Mouse (Mus musculus) E14TG2a.4 (cell line): ENCODE results near the gene Col6a4.

Experiments used
- H3K27me3 ChIP-seq: 2 replicates; pipeline ENCODE4 v1.6.1; 2014; ENCODE audit warnings: low read length, control low read depth; ENCODE audit not compliant: insufficient read depth
- H3K36me3 ChIP-seq: 2 replicates; pipeline ENCODE4 v1.6.1; 2014; ENCODE audit warnings: low read length, control low read depth; ENCODE audit not compliant: insufficient read depth
- H3K4me1 ChIP-seq: replicated peaks from 2 replicates; pipeline ENCODE4 v1.6.1; 2014; ENCODE audit warnings: low read depth, low read length, control low read depth
- H3K4me3 ChIP-seq: replicated peaks from 2 replicates; pipeline ENCODE4 v1.5.1; 2014; ENCODE audit warnings: mild to moderate bottlenecking, low read length
- H3K9me3 ChIP-seq: 2 replicates; pipeline ENCODE4 v1.6.1; 2014; ENCODE audit warnings: low read length, control low read depth
- CTCF ChIP-seq: conservative IDR thresholded peaks from 2 replicates; pipeline ENCODE4 v1.5.1; 2014; ENCODE audit warnings: low read length
- NANOG ChIP-seq: IDR thresholded peaks from 2 replicates; pipeline ENCODE4 v1.6.1; 2014; ENCODE audit warnings: borderline replicate concordance, low read length, mixed read lengths
- POU5F1 ChIP-seq: IDR thresholded peaks from 2 replicates; pipeline ENCODE4 v1.6.1; 2014; ENCODE audit warnings: low read length, borderline replicate concordance

The Col6a4 gene

DNA sequence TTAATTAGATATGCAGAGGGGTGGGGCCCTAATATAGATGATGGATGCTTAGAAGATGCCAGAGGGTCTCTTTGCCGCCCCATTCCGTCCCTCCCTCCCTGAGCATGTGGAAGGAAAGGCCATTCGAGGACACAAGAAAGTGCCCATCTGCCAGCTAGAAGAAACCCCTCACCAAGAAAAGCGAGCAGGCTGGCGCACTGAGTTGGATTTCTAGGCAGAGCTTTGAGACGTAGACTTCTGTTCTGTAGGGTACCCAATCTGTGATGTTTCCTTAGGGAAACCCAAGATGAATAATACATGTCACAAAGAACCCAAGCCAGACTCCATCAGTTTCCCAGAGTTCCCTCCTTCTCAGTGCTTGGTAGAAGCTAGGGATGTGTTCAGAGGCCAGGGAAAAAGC lies 107.1 kb downstream of the Col6a4 start:
- H3K36me3 ChIP-seq: no peaks in the 10 kb centered on the region
- TF ChIP-seq POU5F1 (no peak), CTCF (no peak), NANOG (no peak)
- H3K4me3 ChIP-seq: no peak overlapping the region
- H3K27me3 ChIP-seq: no peaks in the 10 kb centered on the region
- H3K9me3 ChIP-seq: peaks cover 11% of the 10 kb centered on the region
- peaks cover 4% of the 10 kb centered on the region for H3K4me1 ChIP-seq

DNA sequence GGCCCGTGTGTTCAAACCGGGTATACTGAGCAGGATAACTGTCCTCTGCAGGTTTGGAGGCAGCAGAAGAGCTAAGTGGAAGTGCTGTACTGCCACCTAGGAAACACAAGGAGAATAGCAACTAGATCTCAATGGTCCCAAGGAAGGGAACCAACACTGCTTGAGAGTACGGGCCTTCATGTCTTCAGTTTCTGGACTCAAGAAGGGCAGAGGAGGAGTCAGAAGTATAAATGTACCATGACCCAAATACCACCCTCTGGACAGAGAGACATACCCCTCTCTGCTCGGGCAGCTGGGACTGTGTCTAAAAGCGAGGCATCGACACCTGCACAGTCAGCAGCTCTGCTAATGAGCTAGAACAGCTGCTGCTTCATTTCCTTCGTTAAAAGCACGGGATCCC lies 108.5 kb downstream of the Col6a4 start:
- Histone ChIP-seq H3K36me3 (no peaks in the 10 kb centered on the region), H3K27me3 (no peaks in the 10 kb centered on the region), H3K9me3 (peaks cover 10% of the 10 kb centered on the region), H3K4me3 (no peak overlapping the region), H3K4me1 (peaks cover 4% of the 10 kb centered on the region)
- TF ChIP-seq NANOG (no peak), CTCF (0 out of 2 replicates have a peak, but pooled peaks have one; percentile 14), POU5F1 (no peak)

DNA sequence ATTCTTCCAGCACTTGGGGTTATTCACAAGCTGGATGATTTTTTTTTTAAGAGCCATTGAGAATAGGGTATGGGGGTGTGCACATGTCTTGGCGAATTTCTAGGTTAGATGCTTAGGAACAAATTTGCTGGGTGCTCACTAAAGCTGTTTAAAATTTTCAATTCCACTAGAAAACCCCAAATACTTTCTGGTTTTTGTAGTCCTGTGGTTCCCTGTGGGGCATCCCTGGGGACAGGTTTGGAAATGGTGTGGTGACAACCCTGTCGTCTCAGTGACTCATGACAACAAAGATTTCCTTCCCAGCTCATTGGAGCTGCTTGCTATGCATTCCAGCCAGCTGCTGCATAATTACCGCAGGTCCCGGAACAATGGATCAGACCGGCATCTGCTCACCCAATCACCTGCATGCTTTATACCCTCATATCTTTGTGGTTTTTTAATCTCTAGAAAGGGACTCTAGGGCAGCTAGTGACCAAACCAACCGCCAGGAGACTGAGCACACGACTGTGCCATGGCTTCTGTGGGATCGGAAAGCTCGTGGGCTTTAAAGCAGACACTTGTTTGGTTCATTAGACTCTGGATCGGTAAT lies 111.6 kb downstream of the Col6a4 start:
- Histone ChIP-seq H3K27me3 (no peaks in the 10 kb centered on the region), H3K4me3 (no peak overlapping the region), H3K9me3 (peaks cover 10% of the 10 kb centered on the region), H3K36me3 (no peaks in the 10 kb centered on the region), H3K4me1 (peaks cover 4% of the 10 kb centered on the region)
- no peak for TF ChIP-seq NANOG
- no peak for TF ChIP-seq POU5F1
- no peak for TF ChIP-seq CTCF

DNA sequence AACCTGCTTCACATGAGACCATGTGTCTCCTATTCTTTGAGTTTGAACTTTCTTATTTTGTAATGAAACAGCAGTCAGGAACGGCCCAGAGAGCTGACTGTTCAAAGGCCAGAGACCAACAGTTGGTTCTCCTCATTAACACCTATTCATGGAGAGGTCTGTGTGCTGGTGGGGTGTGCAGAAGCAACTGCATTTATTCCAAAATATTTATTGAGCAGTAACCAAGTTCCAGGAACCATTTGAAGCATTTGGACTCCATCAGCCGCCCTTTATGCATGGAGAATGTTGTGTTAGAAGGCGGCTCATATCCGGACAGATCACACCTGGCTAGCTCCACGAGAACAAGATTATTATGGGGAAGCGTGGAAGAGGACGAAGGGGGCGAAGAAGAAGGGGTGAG lies 118.1 kb downstream of the Col6a4 start:
- Histone ChIP-seq H3K36me3 (no peaks in the 10 kb centered on the region), H3K9me3 (peaks cover 5% of the 10 kb centered on the region), H3K27me3 (no peaks in the 10 kb centered on the region), H3K4me1 (peaks cover 14% of the 10 kb centered on the region; the same call in 1 of the 2 replicates), H3K4me3 (no peak overlapping the region)
- TF ChIP-seq CTCF (no peak), POU5F1 (no peak), NANOG (no peak)

DNA sequence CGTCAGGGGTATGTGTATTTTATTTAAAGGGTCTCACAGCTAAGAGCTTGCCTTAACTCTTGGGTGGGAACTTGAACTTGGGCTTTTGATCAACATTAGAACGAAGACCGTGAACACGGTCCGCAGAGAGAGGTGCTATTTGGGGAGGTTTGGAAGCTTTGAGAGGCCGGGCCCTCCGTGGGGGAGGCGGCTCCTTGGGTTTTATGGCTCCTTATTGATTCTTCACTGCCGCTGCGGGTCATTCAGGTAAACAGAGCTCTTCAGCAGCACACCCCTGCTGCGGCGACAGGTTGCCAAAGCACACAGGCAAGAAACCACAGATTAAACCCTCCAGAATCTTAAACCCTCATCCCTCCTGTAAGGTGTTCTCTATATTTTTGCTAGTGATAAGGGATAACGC lies 119.7 kb downstream of the Col6a4 start:
- no peak for TF ChIP-seq CTCF
- no peak for TF ChIP-seq POU5F1
- TF ChIP-seq NANOG: no peak
- H3K27me3 ChIP-seq: no peaks in the 10 kb centered on the region
- H3K4me3 ChIP-seq: no peak overlapping the region
- H3K36me3 ChIP-seq: no peaks in the 10 kb centered on the region
- H3K4me1 ChIP-seq: peaks cover 20% of the 10 kb centered on the region
- peaks cover 5% of the 10 kb centered on the region for H3K9me3 ChIP-seq

DNA sequence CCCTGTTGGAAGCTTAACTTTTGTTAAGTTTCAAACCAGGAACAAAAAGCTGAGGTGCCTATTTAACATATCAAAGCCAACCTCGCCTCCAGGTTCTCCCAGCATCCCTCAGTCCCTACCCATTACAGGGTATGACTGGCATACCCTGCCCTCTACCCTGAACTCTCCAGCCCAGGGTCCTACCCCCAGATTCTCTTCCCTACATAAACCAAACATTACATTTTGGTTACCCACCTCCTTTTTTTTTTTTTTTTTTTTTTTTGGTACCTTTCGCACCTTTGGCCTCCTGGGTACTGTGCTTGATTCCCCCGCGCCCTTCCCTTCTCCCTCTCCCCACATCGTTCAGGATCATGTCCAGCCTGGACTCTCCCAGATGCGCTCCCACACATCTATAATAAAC lies 120.3 kb downstream of the Col6a4 start:
- Histone ChIP-seq H3K27me3 (no peaks in the 10 kb centered on the region), H3K36me3 (no peaks in the 10 kb centered on the region), H3K4me1 (peaks cover 26% of the 10 kb centered on the region), H3K4me3 (no peak overlapping the region), H3K9me3 (peaks cover 5% of the 10 kb centered on the region)
- TF ChIP-seq CTCF (no peak), POU5F1 (no peak), NANOG (no peak)

DNA sequence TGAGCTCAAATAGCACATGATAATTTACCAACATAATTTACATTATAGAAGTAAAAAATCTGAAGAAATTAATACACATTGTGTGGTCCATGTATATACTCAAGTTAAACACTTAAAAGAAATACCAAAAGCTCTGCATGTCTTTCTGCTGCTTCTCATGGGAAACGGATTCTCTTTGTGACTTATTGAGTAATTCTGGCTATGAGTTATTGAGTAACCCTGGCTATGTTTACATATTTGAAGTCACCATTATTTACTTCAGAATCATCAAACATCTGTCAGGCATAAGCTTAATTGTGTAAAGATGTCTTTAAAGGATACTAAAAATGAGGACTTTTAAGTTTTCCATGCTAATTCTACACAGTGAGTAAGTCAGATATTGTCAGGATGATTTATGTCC lies 122.8 kb downstream of the Col6a4 start:
- Histone ChIP-seq H3K36me3 (no peaks in the 10 kb centered on the region), H3K27me3 (no peaks in the 10 kb centered on the region), H3K9me3 (peaks cover 5% of the 10 kb centered on the region), H3K4me3 (no peak overlapping the region), H3K4me1 (peaks cover 41% of the 10 kb centered on the region)
- TF ChIP-seq NANOG (no peak), POU5F1 (no peak), CTCF (no peak)

DNA sequence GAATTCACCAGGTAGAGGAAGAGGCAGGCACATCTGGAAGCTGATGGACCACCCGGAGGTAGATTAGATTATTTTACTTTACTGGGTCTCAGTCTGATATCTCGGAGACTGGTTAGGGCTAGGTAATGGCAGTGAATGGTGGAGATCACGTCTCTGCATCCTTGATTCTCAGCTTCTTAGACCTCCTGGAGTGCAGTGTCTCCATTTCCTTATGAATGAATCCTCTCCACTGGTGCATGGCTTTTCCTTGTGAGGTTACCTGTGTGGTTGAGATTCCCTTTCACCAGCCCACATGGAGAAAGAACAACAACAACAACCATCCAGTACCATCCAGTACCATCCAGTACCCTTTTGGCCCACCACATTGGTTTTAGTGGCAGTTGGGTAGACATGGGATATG lies 124.6 kb downstream of the Col6a4 start:
- H3K9me3 ChIP-seq: peaks cover 5% of the 10 kb centered on the region
- no peak overlapping the region for H3K4me3 ChIP-seq
- no peaks in the 10 kb centered on the region for H3K27me3 ChIP-seq
- H3K36me3 ChIP-seq: no peaks in the 10 kb centered on the region
- TF ChIP-seq NANOG (no peak), CTCF (no peak), POU5F1 (no peak)
- H3K4me1 ChIP-seq: peaks cover 57% of the 10 kb centered on the region

DNA sequence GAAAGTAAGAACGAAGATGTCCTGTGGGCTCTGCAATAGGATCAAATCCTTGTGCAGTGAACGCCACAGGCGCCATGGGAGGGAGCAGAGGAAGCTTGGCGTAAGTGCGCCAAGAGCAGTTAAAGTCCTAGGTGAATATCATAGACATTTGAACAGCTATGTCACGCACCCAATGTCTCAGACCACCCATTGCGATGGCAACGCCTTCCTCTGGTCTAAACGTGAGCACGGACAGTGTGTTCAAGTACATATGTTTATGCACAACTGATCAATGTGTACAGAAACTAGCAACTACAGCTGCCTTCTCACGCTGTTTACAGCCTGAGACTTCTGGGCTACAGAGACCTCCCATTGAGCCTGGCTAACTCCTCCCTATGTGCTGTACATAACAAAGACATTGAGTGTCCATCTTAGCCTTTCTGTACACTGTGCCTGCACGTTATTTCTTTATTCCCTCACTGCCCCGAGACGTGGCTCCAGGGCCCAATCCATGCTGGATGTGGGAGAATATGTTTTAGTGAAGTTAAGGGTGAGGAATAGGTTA lies 125.2 kb downstream of the Col6a4 start:
- 0 out of 2 replicates have a peak overlapping the region, but pooled peaks have one; percentile 10 for H3K4me3 ChIP-seq
- no peak for TF ChIP-seq CTCF
- TF ChIP-seq NANOG: no peak
- TF ChIP-seq POU5F1: no peak; the same call in 1 of the 2 replicates
- H3K9me3 ChIP-seq: peaks cover 5% of the 10 kb centered on the region
- peaks cover 51% of the 10 kb centered on the region for H3K4me1 ChIP-seq
- no peaks in the 10 kb centered on the region for H3K27me3 ChIP-seq
- H3K36me3 ChIP-seq: no peaks in the 10 kb centered on the region
